26 mouse cellular contexts compared by ENCODE assay signal in genomic region chr1:62947807-62948206, GRCm38 (mm10).
A peak's percentile ranks its signal among the peaks of the same experiment; 100 is the strongest.
DNase-seq lines count a peak whose midpoint lies in the region; ATAC-seq and TF ChIP-seq lines count a peak whose summit lies in the region.
"Had no signal": no experiment of that assay in that cellular context is flagged by ENCODE, and none has a peak within 500 bp of the region (broad histone marks: within the 10 kb centered on the region; RNA-seq: fewer than 3 reads in every experiment).

No protein-coding gene starts in this region.

- H3K4me2 ChIP-seq in limb, embryonic 12.5 days = no peak overlapping the region
- no peak overlapping the region for H3K4me2 ChIP-seq in intestine, embryonic 16.5 days (ENCODE audit: low read depth, low read length)
- H3K4me2 ChIP-seq in midbrain, postnatal 0 days (ENCODE audit: low read depth, low read length, poor library complexity, severe bottlenecking) = no peak overlapping the region
- H3K4me2 ChIP-seq: embryonic facial prominence, embryonic 15.5 days; hindbrain, embryonic 14.5 days; midbrain, embryonic 13.5 days; neural tube, embryonic 12.5 days had no signal

- no peak overlapping the region for H3K4me3 ChIP-seq in limb, embryonic 12.5 days (replicated peaks)
- H3K4me3 ChIP-seq in limb, embryonic 10.5 days = no peak overlapping the region
- H3K4me3 ChIP-seq in intestine, embryonic 16.5 days (ENCODE audit: low read length) = no peak overlapping the region
- no peak overlapping the region for H3K4me3 ChIP-seq in midbrain, postnatal 0 days (ENCODE audit: low read depth, low read length)
- H3K4me3 ChIP-seq: embryonic facial prominence, embryonic 15.5 days; gastrocnemius, adult 2 months; heart, embryonic 10.5 days; left cerebral cortex, adult 2 months; megakaryocyte, embryonic 14.5 days; midbrain, embryonic 13.5 days; neural tube, embryonic 12.5 days had no signal

- DNase-seq in limb, embryonic 10.5 days (ENCODE audit: low spot score) = no peak
- peak; percentile 72 to 76 for DNase-seq in lung, adult 18-20 months
- DNase-seq in lung, postnatal 10 days = peak; percentile 59
- no peak for DNase-seq in heart, adult 11 months
- DNase-seq in midbrain, postnatal 0 days (ENCODE audit: low spot score) = no peak
- DNase-seq: adrenal gland, postnatal 10 days; cerebellum, adult 2 months; cerebellum, postnatal 25 days; embryo, embryonic 11 days; gastrocnemius, adult 2 months; heart, postnatal 4 days; layer of hippocampus, adult 9-11 months; left cerebral cortex, postnatal 4 days; thymus, postnatal 25 days had no signal

- TF ChIP-seq CTCF in midbrain, postnatal 0 days (IDR thresholded peaks at IDR 0.05) = no peak

- peaks cover 14% of the 10 kb centered on the region for H3K4me1 ChIP-seq in limb, embryonic 12.5 days (replicated peaks)
- H3K4me1 ChIP-seq in limb, embryonic 10.5 days = peaks cover 8% of the 10 kb centered on the region; the same call in 1 of the 2 replicates
- H3K4me1 ChIP-seq in intestine, embryonic 16.5 days (ENCODE audit: control insufficient read depth, insufficient read depth, low read length) = peaks cover 4% of the 10 kb centered on the region; the same call in 1 of the 2 replicates
- H3K4me1 ChIP-seq in midbrain, postnatal 0 days (ENCODE audit: insufficient read depth, low read length) = peaks cover 9% of the 10 kb centered on the region; the same call in 1 of the 2 replicates
- H3K4me1 ChIP-seq: heart, embryonic 10.5 days; megakaryocyte, embryonic 14.5 days had no signal

- H3K27ac ChIP-seq in limb, embryonic 12.5 days = 0 out of 2 replicates have a peak overlapping the region, but pooled peaks have one; percentile 9
- no peak overlapping the region for H3K27ac ChIP-seq in limb, embryonic 10.5 days
- no peak overlapping the region for H3K27ac ChIP-seq in intestine, embryonic 16.5 days (ENCODE audit: low read length)
- H3K27ac ChIP-seq in midbrain, postnatal 0 days (ENCODE audit: low read depth, low read length) = no peak overlapping the region
- H3K27ac ChIP-seq: embryonic facial prominence, embryonic 15.5 days; gastrocnemius, adult 2 months; heart, embryonic 10.5 days; hindbrain, embryonic 14.5 days; left cerebral cortex, adult 2 months; midbrain, embryonic 13.5 days; neural tube, embryonic 12.5 days had no signal

- no peaks in the 10 kb centered on the region for H3K36me3 ChIP-seq in limb, embryonic 12.5 days
- no peaks in the 10 kb centered on the region for H3K36me3 ChIP-seq in limb, embryonic 10.5 days
- H3K36me3 ChIP-seq in intestine, embryonic 16.5 days (ENCODE audit: control insufficient read depth, insufficient read depth, low read length) = no peaks in the 10 kb centered on the region
- no peaks in the 10 kb centered on the region for H3K36me3 ChIP-seq in midbrain, postnatal 0 days (ENCODE audit: insufficient read depth, low read length)
- H3K36me3 ChIP-seq: embryonic facial prominence, embryonic 15.5 days; heart, embryonic 10.5 days; midbrain, embryonic 13.5 days; neural tube, embryonic 12.5 days had no signal

- no peaks in the 10 kb centered on the region for H3K9me3 ChIP-seq in limb, embryonic 12.5 days
- H3K9me3 ChIP-seq in limb, embryonic 10.5 days (replicated peaks) = no peaks in the 10 kb centered on the region
- no peaks in the 10 kb centered on the region for H3K9me3 ChIP-seq in intestine, embryonic 16.5 days (ENCODE audit: control insufficient read depth, low read length)
- H3K9me3 ChIP-seq in midbrain, postnatal 0 days (ENCODE audit: low read length) = no peaks in the 10 kb centered on the region
- H3K9me3 ChIP-seq: embryonic facial prominence, embryonic 15.5 days; heart, embryonic 10.5 days; megakaryocyte, embryonic 14.5 days; midbrain, embryonic 13.5 days; neural tube, embryonic 12.5 days had no signal

- no peaks in the 10 kb centered on the region for H3K27me3 ChIP-seq in limb, embryonic 12.5 days
- H3K27me3 ChIP-seq in limb, embryonic 10.5 days (ENCODE audit: low read depth, poor library complexity, severe bottlenecking) = no peaks in the 10 kb centered on the region
- no peaks in the 10 kb centered on the region for H3K27me3 ChIP-seq in intestine, embryonic 16.5 days (replicated peaks; ENCODE audit: control insufficient read depth, insufficient read depth, low read length)
- H3K27me3 ChIP-seq in midbrain, postnatal 0 days (ENCODE audit: insufficient read depth, low read length) = no peaks in the 10 kb centered on the region
- H3K27me3 ChIP-seq: embryonic facial prominence, embryonic 15.5 days; megakaryocyte, embryonic 14.5 days; midbrain, embryonic 13.5 days; neural tube, embryonic 12.5 days had no signal

- no peak for ATAC-seq in limb, embryonic 12.5 days (ENCODE audit: insufficient number of reproducible peaks, insufficient read depth, low FRiP score, low TSS enrichment, low read depth)
- ATAC-seq in intestine, embryonic 16.5 days = no peak
- ATAC-seq in midbrain, postnatal 0 days (ENCODE audit: low FRiP score) = no peak
- ATAC-seq: activated CD4-positive, CD25-positive, alpha-beta regulatory T cell, adult 4 months; forebrain, embryonic 14.5 days; inflammation-experienced regulatory T-cells, adult 6 months; midbrain, embryonic 13.5 days had no signal

- H3K9ac ChIP-seq in limb, embryonic 12.5 days (replicated peaks) = no peak overlapping the region
- H3K9ac ChIP-seq in intestine, embryonic 16.5 days (ENCODE audit: low read depth, low read length) = no peak overlapping the region
- H3K9ac ChIP-seq in midbrain, postnatal 0 days (replicated peaks; ENCODE audit: low read length, poor library complexity, severe bottlenecking) = no peak overlapping the region
- H3K9ac ChIP-seq: embryonic facial prominence, embryonic 15.5 days; hindbrain, embryonic 14.5 days; midbrain, embryonic 13.5 days; neural tube, embryonic 12.5 days had no signal

Comparison
In these comparisons a context has a peak if more than half of its experiments do, and no peak if none do; other contexts are left out.
1. DNase-seq: peak in lung, adult 18-20 months (2 of 2) and lung, postnatal 10 days (single experiment); none in limb, embryonic 10.5 days (single experiment), heart, adult 11 months (single experiment) and midbrain, postnatal 0 days (single experiment).